Mouse (Mus musculus): ENCODE measurements around the gene Lrrc41. TPM values are rescaled to one million over a fixed set of nuclear protein-coding genes. Genes with fewer than 3 reads are reported as not detected.

The Lrrc41 gene
- total and polyA plus RNA-seq, 2 experiments from 2014 or later, result 61.9 to 133 TPM

DNA sequence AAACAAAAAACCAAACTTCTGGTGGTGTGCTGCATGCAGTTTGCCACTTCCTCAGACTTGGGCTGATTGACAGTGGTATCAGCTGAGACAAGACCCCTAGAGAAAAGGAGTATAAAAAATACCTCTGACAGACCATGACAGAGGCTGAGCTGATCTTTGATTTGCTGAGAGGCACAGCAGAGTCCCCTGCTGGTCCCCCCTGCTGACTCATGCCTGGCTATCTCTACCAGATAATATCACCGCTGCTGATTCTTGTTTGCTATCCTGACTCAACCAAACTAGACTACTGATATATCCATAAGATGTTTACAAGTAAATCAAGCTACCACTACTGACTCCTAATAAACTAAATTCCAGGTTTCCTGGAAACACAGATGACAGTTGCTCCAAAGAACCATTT, 11.2 kb upstream of the Lrrc41 start:
- no peaks in the 10 kb centered on the region for H3K4me1 ChIP-seq (ENCODE audit: insufficient read depth, low read length)
- no peak overlapping the region for H3K9ac ChIP-seq (replicated peaks; ENCODE audit: low read length)
- ATAC-seq (no peak), DNase-seq (ENCODE audit: low spot score) (no peak)
- 41% methylated on average over 1 of the region's 1 CpGs for WGBS
- H3K36me3 ChIP-seq (ENCODE audit: insufficient read depth, low read length), result no peaks in the 10 kb centered on the region; the same call in 1 of the 2 replicates
- no peak overlapping the region for H3K4me2 ChIP-seq (ENCODE audit: low read depth, low read length)
- no peaks in the 10 kb centered on the region for H3K9me3 ChIP-seq (ENCODE audit: low read length)
- H3K4me3 ChIP-seq (ENCODE audit: low read length), result no peak overlapping the region
- no peaks in the 10 kb centered on the region for H3K27me3 ChIP-seq (ENCODE audit: insufficient read depth, low read length)
- no peak overlapping the region for H3K27ac ChIP-seq
- TF ChIP-seq CTCF (IDR thresholded peaks at IDR 0.05; ENCODE audit: low read depth), result no peak

DNA sequence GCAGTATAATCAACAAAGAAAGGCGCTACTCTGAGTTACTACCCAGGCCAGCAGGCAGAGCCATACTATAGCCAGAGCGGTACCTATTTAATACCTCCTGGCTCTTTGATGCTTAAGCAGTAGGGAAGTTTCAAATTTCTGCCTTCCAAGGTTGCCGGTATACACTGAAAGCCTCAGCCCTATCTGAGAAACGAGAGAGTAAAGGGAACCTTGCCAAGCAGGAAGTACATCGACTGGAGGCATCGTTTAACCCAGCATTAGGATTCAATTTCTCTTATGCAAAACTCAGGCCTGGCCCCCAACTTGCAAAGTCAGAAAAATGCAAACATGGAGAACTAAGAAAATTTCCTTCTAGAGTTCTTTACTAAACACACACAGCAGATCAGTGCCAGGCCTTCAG, 5.0 kb upstream of the Lrrc41 start:
- H3K27ac ChIP-seq, result no peak overlapping the region
- H3K9me3 ChIP-seq (ENCODE audit: low read length), result no peaks in the 10 kb centered on the region
- H3K4me1 ChIP-seq (ENCODE audit: insufficient read depth, low read length), result peaks cover 13% of the 10 kb centered on the region; the same call in 1 of the 2 replicates
- TF ChIP-seq CTCF (IDR thresholded peaks at IDR 0.05; ENCODE audit: low read depth), result no peak
- WGBS, result 85% methylated on average over 6 of the region's 6 CpGs
- DNase-seq (ENCODE audit: low spot score) (no peak), ATAC-seq (no peak)
- H3K27me3 ChIP-seq (ENCODE audit: insufficient read depth, low read length), result no peaks in the 10 kb centered on the region
- H3K9ac ChIP-seq (replicated peaks; ENCODE audit: low read length), result no peak overlapping the region
- H3K4me3 ChIP-seq (ENCODE audit: low read length), result no peak overlapping the region
- no peak overlapping the region for H3K4me2 ChIP-seq (ENCODE audit: low read depth, low read length)
- no peaks in the 10 kb centered on the region; the same call in 1 of the 2 replicates for H3K36me3 ChIP-seq (ENCODE audit: insufficient read depth, low read length)

DNA sequence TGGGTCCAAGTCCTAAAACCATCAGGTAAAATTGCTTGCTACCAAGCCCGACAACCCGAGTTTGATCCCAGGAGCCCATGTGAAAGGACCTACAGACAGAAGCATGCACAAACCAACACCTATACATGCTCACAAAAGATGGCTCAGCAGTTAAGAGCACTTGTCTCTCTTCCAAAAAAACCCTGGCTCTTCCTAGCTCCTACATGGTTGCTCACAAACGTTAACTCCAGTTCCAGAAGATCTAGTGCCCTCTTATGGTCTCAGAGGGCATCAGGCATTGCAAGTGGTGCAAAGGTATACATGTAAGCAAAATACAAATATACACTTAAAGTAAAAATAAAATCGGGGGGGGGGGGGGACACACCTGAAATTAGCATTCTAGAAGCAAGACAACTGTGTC, 1.9 kb upstream of the Lrrc41 start:
- H3K27me3 ChIP-seq (ENCODE audit: insufficient read depth, low read length), result no peaks in the 10 kb centered on the region
- TF ChIP-seq CTCF (IDR thresholded peaks at IDR 0.05; ENCODE audit: low read depth), result peak; percentile 49
- H3K4me2 ChIP-seq (ENCODE audit: low read depth, low read length), result peak overlapping the region; percentile 73
- H3K9me3 ChIP-seq (ENCODE audit: low read length), result no peaks in the 10 kb centered on the region
- peaks cover 25% of the 10 kb centered on the region for H3K4me1 ChIP-seq (ENCODE audit: insufficient read depth, low read length)
- no peaks in the 10 kb centered on the region; the same call in 1 of the 2 replicates for H3K36me3 ChIP-seq (ENCODE audit: insufficient read depth, low read length)
- no peak overlapping the region for H3K27ac ChIP-seq
- H3K4me3 ChIP-seq (ENCODE audit: low read length), result no peak overlapping the region
- no peak overlapping the region for H3K9ac ChIP-seq (replicated peaks; ENCODE audit: low read length)
- ATAC-seq, result no peak
- DNase-seq (ENCODE audit: low spot score), result peak; percentile 45
- WGBS, result 59% methylated on average over 4 of the region's 4 CpGs

DNA sequence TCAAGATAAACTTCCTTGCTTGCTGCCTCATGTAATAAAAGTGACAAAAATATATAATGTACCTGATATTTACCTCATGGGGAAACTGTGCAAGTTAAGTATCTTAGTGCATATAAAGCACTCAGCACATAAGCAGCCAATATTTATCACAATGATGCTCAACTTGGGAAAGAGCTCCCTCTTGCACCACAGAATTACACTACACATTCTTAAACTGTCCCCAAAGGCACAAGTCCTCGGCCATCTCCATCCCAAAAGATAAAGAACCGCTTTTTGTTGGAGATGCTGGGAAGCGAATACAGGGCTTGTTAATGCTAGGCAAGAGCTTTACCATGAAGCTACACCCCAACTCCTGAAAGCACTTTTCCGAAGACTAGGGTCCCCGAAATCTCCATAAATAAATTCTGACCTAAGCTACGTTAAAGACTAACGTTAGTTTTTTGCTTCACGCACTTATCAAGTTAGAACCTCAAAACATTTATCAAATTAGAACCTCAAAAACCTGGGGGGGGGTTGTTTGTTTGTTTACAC, 859 bp upstream of the Lrrc41 start:
- Histone ChIP-seq H3K9me3 (ENCODE audit: low read length) (no peaks in the 10 kb centered on the region), H3K4me3 (ENCODE audit: low read length) (peak overlapping the region; percentile 90), H3K4me1 (ENCODE audit: insufficient read depth, low read length) (peaks cover 25% of the 10 kb centered on the region), H3K36me3 (ENCODE audit: insufficient read depth, low read length) (no peaks in the 10 kb centered on the region), H3K27ac (peak overlapping the region; percentile 97), H3K4me2 (ENCODE audit: low read depth, low read length) (peak overlapping the region; percentile 73), H3K27me3 (ENCODE audit: insufficient read depth, low read length) (no peaks in the 10 kb centered on the region), H3K9ac (replicated peaks; ENCODE audit: low read length) (peak overlapping the region; percentile 97)
- peak; percentile 53 for DNase-seq (ENCODE audit: low spot score)
- ATAC-seq, result no peak
- peak; percentile 61 for TF ChIP-seq CTCF (IDR thresholded peaks at IDR 0.05; ENCODE audit: low read depth)
- 2% methylated on average over 8 of the region's 8 CpGs for WGBS

DNA sequence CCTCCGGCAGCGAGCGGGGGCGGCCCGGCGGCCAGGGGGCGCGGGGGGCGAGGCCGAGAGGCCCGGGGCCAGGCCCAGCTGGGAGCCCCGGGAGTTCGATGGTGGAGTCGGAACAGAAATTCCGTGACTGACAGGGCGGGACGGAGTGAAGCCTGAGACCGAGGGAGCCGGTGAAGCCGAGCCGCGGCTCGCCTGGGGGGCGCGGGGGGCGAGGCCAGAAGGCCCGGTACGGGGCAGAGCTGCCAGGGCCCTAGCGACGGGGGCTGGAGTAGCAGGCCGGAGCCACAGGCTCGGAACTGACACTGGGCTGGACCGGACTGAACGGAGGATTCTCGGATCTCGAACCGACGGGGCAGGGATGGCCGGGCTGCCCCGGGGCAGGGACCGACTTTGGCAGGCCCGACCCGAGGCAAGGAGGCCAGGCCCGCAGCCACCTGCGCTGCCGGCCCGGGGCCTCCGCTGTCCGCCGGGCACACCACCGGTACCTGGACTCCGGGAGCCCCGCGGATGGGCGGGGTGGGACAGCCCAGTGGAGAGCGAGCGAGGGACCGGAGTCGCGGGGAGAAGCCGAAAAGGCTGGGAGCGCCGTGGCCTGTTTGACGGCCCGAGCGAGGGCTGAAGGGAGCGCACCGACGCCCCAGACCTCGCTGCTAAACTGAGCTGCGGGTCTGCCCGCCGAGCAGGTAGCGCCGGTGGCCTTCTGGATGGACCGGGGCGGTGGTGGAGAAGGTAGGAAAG, 731 bp downstream of the Lrrc41 start:
- Histone ChIP-seq H3K27ac (peak overlapping the region; percentile 97), H3K4me3 (ENCODE audit: low read length) (peak overlapping the region; percentile 90), H3K27me3 (ENCODE audit: insufficient read depth, low read length) (no peaks in the 10 kb centered on the region), H3K36me3 (ENCODE audit: insufficient read depth, low read length) (peaks cover 10% of the 10 kb centered on the region; the same call in 1 of the 2 replicates), H3K4me1 (ENCODE audit: insufficient read depth, low read length) (peaks cover 25% of the 10 kb centered on the region), H3K9me3 (ENCODE audit: low read length) (no peaks in the 10 kb centered on the region), H3K4me2 (ENCODE audit: low read depth, low read length) (peak overlapping the region; percentile 73), H3K9ac (replicated peaks; ENCODE audit: low read length) (peak overlapping the region; percentile 97)
- ATAC-seq (peak; percentile 76), DNase-seq (ENCODE audit: low spot score) (peak; percentile 75)
- WGBS, result 2% methylated on average over 70 of the region's 77 CpGs
- TF ChIP-seq CTCF (IDR thresholded peaks at IDR 0.05; ENCODE audit: low read depth), result peak; percentile 35

DNA sequence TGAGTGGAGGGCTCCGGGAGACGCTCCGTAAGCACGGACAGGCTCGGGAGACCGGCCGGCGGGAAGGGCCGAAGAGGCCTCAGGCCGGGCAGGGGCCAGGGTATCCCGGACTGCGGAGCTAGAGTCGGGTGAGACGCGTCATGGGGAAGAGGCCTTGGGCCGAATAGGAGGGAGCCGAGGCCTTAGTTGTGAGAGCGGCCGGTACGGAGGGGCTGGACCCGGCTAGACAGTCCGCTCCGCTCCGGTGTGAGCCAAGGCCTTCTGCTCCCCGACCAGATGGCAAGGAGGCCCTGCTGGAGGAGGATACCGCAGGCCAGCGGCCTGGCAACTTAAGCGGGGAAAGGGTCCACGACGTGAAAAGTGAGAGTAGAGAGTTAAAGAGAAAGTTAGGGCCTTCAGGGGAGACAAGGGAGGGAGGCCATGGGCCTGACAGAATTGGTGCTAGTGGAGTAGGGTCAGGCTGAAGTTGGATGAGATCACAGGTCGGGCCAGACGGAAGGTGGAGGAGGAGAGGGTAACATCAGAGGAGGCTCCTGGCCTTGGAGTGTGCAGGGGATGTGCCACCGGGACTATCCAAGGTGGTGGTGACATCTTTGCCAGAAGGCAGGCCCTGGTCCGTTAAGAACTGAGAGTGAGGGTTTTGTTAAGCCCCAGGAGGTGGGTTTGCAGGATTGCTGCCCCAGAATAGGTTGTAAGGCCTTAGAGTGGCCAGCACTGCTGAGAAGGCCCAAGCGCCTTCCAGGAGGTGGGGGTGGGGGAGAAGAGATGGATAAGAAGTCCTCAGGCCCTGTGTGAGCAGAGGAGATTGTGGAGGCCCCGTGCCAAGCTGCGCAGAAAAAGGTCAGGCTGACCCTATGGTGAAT, 1.5 kb downstream of the Lrrc41 start:
- H3K27me3 ChIP-seq (ENCODE audit: insufficient read depth, low read length), result no peaks in the 10 kb centered on the region
- H3K4me1 ChIP-seq (ENCODE audit: insufficient read depth, low read length), result peaks cover 25% of the 10 kb centered on the region
- DNase-seq (ENCODE audit: low spot score) (peak; percentile 46), ATAC-seq (peak; percentile 21)
- no peak for TF ChIP-seq CTCF (IDR thresholded peaks at IDR 0.05; ENCODE audit: low read depth)
- H3K4me3 ChIP-seq (ENCODE audit: low read length), result peak overlapping the region; percentile 90
- H3K36me3 ChIP-seq (ENCODE audit: insufficient read depth, low read length), result peaks cover 18% of the 10 kb centered on the region; the same call in 1 of the 2 replicates
- peak overlapping the region; percentile 97 for H3K27ac ChIP-seq
- WGBS, result 2% methylated on average over 37 of the region's 37 CpGs
- peak overlapping the region; percentile 73 for H3K4me2 ChIP-seq (ENCODE audit: low read depth, low read length)
- H3K9me3 ChIP-seq (ENCODE audit: low read length), result no peaks in the 10 kb centered on the region
- peak overlapping the region; percentile 97 for H3K9ac ChIP-seq (replicated peaks; ENCODE audit: low read length)

Data from hindbrain, postnatal 0 days (tissue).